Mouse (Mus musculus) left cerebral cortex, adult 2 months (tissue): ENCODE measurements around the gene Gm4981. TPM values are rescaled to one million over a fixed set of nuclear protein-coding genes. Genes with fewer than 3 reads are reported as not detected.
A peak's percentile ranks its signal among the peaks of the same experiment; 100 is the strongest.
"Not testable (repeated sequence)": the region's sequence is repeated elsewhere in the genome, so short reads cannot be mapped to it uniquely, and the experiment has no call there.

ENCODE experiments used
- DNase-seq, 2 experiments: peaks; one replicate each; pipeline ENCODE4 v3.0.0; 2021 to 2022; ENCODE audit warnings: low spot score in 2 of 2, mixed read lengths in 1 of 2; ENCODE audit errors: extremely low spot score in 1 of 2
- H3K27ac ChIP-seq: fragments of 200-600 bp; 2 replicates; pipeline ENCODE4 v1.8.1; 2022
- H3K4me3 ChIP-seq: fragments of 200-600 bp; 2 replicates; pipeline ENCODE4 v1.8.1; 2022
- CTCF ChIP-seq: fragments of 200-600 bp; IDR thresholded peaks from 2 replicates; pipeline ENCODE4 v1.8.1; 2022; ENCODE audit warnings: antibody characterized with exemption, mild to moderate bottlenecking, moderate library complexity
- intact Hi-C: fragments of 180-260 bp; cut with DNase I; formaldehyde crosslinking; loops from one replicate; pipeline ENCODE4 v1.15.1; 2025
- long read RNA-seq, 2 experiments: library from polyadenylated mRNA; stranded (forward); transcript quantifications; one replicate each; pipeline ENCODE4 v2.0.0; 2021; ENCODE audit warnings: borderline mapping rate in 2 of 2
- total RNA-seq, 2 experiments: library from RNA; stranded (reverse); gene quantifications; 2 replicates each; pipeline ENCODE4 v1.2.3; 2021

Gene Gm4981
- total RNA-seq, result not detected
- long read RNA-seq, experiment 1, result 0 reads
- long read RNA-seq, experiment 2, result 0 reads

- no peak for DNase-seq
- Histone ChIP-seq H3K27ac (no peak within 1 kb of the TSS), H3K4me3 (no peak within 1 kb of the TSS)
- intact Hi-C loops, result no loop called here
- TF ChIP-seq CTCF, result no peak
These were observed at the start of gene Gm4981 for GRCm38 (mm10) chr10:58236613-58237012. Gm4981 (minus strand) TSS chr10:58236701.

GRCm38 (mm10) chr10:58282238-58282637 lies 45.7 kb upstream of the Gm4981 start:
- H3K4me3 ChIP-seq, result no peak overlapping the region
- intact Hi-C loops, result no loop called here
- H3K27ac ChIP-seq, result no peak overlapping the region
- no peak for DNase-seq
- no peak for TF ChIP-seq CTCF

- no peak overlapping the region for H3K27ac ChIP-seq
- intact Hi-C loops, result loop anchor here (10.0 kb wide), 2 partner anchors 514 to 724 kb away; partner anchors contain the start of gene Serinc1
- no peak overlapping the region for H3K4me3 ChIP-seq
- peak; percentile 4 for TF ChIP-seq CTCF
- no peak for DNase-seq
These were observed 22.0 kb upstream of the Gm4981 start for GRCm38 (mm10) chr10:58258466-58258865.

- H3K27ac ChIP-seq, result peak overlapping the region; percentile 88; the same call in 1 of the 2 replicates
- TF ChIP-seq CTCF, result no peak
- intact Hi-C loops, result loop anchor here (10.0 kb wide), 2 partner anchors 511 to 721 kb away; partner anchors contain the start of gene Serinc1
- DNase-seq, result no peak
- H3K4me3 ChIP-seq, result peak overlapping the region; percentile 98
These were observed 19.5 kb upstream of the Gm4981 start for GRCm38 (mm10) chr10:58255954-58256353.

- Histone ChIP-seq H3K27ac (peak within 1 kb of the TSS; percentile 88), H3K4me3 (peak within 1 kb of the TSS; percentile 98)
- no peak; the same call in none of the 2 replicates for TF ChIP-seq CTCF
- DNase-seq, result peak; percentile 92
- intact Hi-C loops, result loop anchor here (10.0 kb wide), 2 partner anchors 511 to 721 kb away; partner anchors contain the start of gene Serinc1
These were observed 18.9 kb upstream of the Gm4981 start, which contains the start of gene Gcc2 for GRCm38 (mm10) chr10:58255213-58255892. Gcc2 (plus strand) TSS chr10:58255497.

- H3K27ac ChIP-seq, result peak overlapping the region; percentile 88; the same call in 1 of the 2 replicates
- peak overlapping the region; percentile 98 for H3K4me3 ChIP-seq
- intact Hi-C loops, result loop anchor here (10.0 kb wide), 2 partner anchors 510 to 720 kb away; partner anchors contain the start of gene Serinc1
- no peak for DNase-seq
- TF ChIP-seq CTCF, result no peak
These were observed 18.2 kb upstream of the Gm4981 start for GRCm38 (mm10) chr10:58254635-58255175.

- H3K27ac ChIP-seq, result no peak overlapping the region
- intact Hi-C loops, result no loop called here
- H3K4me3 ChIP-seq, result no peak overlapping the region
- no peak for TF ChIP-seq CTCF
- DNase-seq, result no peak
These were observed 13.0 kb upstream of the Gm4981 start for GRCm38 (mm10) chr10:58249535-58249934.

- H3K4me3 ChIP-seq, intact Hi-C loops, H3K27ac ChIP-seq: not testable (repeated sequence)
- DNase-seq, result peak; percentile 65 to 66
These were observed 2.7 kb upstream of the Gm4981 start for GRCm38 (mm10) chr10:58238984-58239740.

GRCm38 (mm10) chr10:58234985-58235384 lies 1.5 kb downstream of the Gm4981 start:
- DNase-seq, result peak; percentile 18 to 43
- intact Hi-C loops, result loop anchor here (5.0 kb wide), 1 partner anchor 798 kb away; no protein-coding TSS in a partner anchor
- not testable (repeated sequence) for H3K4me3 ChIP-seq, H3K27ac ChIP-seq

- H3K27ac ChIP-seq, result not testable (repeated sequence)
- intact Hi-C loops, result loop anchor here (5.0 kb wide), 1 partner anchor 796 kb away; no protein-coding TSS in a partner anchor
These were observed 2.8 kb downstream of the Gm4981 start for GRCm38 (mm10) chr10:58233740-58234121.

GRCm38 (mm10) chr10:58233054-58233739 lies 3.3 kb downstream of the Gm4981 start:
- not testable (repeated sequence) for H3K4me3 ChIP-seq, H3K27ac ChIP-seq
- intact Hi-C loops, result loop anchor here (5.0 kb wide), 1 partner anchor 796 kb away; no protein-coding TSS in a partner anchor
- peak; percentile 44 to 46 for DNase-seq

More at GRCm38 (mm10) chr10:58233740-58234121, 2.8 kb downstream of the Gm4981 start:
- DNase-seq, result peak in 1 of 2 experiments; percentile 16
- H3K4me3 ChIP-seq, result not testable (repeated sequence)

GRCm38 (mm10) chr10:58232641-58232969 lies 3.9 kb downstream of the Gm4981 start, which contains the start of gene Duxf3:
Duxf3 (minus strand) TSS chr10:58232675.
- intact Hi-C loops, result loop anchor here (5.0 kb wide), 1 partner anchor 795 kb away; no protein-coding TSS in a partner anchor
- H3K4me3 ChIP-seq, H3K27ac ChIP-seq: not testable (repeated sequence)
- peak in 1 of 2 experiments; percentile 29 for DNase-seq

- not testable (repeated sequence) for H3K27ac ChIP-seq, H3K4me3 ChIP-seq
- peak; percentile 77 to 81 for DNase-seq
- intact Hi-C loops, result loop anchor here (5.0 kb wide), 1 partner anchor 795 kb away; no protein-coding TSS in a partner anchor
These were observed 4.5 kb downstream of the Gm4981 start for GRCm38 (mm10) chr10:58231779-58232640.

GRCm38 (mm10) chr10:58231088-58231487 lies 5.4 kb downstream of the Gm4981 start:
- intact Hi-C loops, result loop anchor here (5.0 kb wide), 1 partner anchor 794 kb away; no protein-coding TSS in a partner anchor
- DNase-seq, result peak; percentile 49 to 57
- not testable (repeated sequence) for H3K4me3 ChIP-seq, H3K27ac ChIP-seq
